Mouse (Mus musculus) urinary bladder, postnatal 10 days (tissue): ENCODE measurements around the gene Pla2g2f.

Experiments
- DNase-seq: peaks from one replicate; pipeline ENCODE4 v3.0.0; 2022; ENCODE audit warnings: low spot score

The Pla2g2f gene

DNA sequence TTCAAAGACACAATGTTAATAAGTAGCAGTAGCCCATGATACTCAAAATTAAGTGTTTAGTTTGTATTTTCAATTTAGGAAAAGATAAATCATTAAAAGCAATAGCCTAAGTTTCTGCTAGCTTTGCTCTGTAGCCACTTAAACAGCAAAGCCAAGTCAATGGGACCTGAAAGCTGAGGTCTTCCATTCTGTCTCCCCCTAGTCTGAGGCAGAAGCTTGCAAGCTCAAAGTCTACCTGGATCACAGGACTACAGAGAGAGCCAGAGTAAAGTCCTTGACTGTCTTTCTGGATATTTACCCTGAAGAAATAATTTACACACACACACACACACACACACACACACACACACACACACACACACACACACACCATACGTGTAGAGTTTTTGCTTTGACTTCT is 43.2 kb downstream of the Pla2g2f start:
- no peak for DNase-seq

DNA sequence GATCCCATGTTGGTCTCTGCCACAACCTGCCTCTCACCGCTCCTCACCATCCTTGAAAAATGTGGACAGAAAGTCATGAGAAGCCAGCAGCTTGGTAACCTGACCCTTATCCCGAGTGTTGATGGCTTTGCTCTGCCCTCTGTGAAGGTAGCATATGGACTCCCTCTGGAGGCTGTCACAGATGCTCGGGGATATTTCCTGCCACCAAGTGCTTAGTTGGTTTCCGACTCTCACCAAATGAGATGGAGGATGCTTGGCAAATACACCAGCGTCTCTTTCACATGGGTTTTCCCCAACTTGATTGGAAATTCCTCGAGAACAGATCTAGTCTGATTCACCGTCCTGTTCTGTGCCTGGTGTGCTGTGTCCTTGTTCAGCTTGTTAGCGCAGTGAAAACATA is 44.8 kb downstream of the Pla2g2f start:
- no peak for DNase-seq

DNA sequence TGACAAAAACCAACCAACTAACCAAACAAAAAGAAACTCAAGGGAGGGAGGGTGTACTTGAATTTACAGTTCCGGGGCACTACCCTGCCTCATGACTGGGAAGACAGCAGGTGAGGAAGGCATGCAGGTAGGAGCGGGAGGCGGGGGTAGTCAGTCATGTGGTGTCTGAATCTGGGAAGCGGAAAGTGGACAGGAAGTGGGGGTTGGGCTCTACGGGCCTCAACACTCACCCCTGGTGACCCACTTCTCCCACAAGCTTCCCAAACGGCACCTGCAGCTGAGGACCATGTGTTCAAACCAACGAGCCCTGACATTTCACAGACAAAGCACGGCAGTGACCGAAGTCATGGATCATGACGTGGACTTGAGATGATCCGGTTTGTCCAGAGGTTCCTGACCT is 45.3 kb downstream of the Pla2g2f start:
- no peak for DNase-seq

DNA sequence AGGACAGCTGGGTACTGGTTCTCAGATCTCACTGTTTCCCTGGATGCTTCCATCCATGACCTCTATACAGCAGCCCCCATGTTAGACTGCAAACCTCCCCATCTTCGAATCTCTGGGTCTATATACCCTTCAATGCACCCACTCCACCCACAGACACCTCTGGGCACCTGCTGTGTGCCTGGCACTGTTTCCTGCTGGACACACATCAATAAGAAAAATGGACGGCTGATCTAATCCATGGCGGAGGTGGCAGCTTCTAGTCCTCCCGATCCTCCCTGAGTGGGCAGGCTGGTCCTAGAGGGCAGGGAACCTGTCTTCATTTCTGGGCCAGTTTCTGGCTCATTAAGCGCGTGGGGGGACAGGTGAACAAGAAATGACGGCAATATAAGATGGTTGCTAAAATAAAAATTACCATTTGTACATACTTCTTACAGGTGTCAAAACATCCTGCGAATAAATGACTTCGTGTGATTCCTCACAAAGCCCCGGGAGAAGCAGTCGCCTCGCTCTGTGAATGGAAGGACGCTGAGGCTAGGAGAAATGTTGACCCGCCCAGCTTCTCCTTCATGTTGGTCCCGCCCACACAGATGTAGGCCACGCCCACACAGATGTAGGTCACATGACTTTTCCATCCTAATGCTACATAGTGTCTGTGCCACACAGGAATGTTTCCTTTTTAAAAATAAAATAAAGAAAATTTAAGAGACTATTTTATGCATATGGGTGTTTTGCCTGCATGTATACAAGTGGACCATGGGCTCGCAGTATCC is 46.2 kb downstream of the Pla2g2f start:
- no peak for DNase-seq

DNA sequence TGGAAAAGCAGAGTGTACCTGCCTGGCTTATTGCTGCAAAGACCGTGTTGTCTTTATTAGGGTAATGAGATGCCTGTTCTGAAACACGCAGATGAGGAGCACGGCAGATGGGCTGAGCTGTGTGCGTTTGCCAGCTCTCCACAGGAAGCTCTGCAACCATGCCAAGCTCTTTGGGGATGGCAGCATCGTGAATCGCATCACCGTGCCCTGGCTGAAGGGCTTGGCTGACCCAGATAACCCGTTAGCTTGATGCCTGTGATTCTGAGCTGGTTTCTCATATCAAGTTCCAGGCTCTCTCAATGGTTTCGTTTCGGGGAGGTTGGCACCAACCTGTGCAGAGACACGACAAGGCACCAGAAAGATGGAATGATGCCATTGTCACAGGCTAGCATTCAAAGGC is 46.8 kb downstream of the Pla2g2f start:
- DNase-seq, result no peak

DNA sequence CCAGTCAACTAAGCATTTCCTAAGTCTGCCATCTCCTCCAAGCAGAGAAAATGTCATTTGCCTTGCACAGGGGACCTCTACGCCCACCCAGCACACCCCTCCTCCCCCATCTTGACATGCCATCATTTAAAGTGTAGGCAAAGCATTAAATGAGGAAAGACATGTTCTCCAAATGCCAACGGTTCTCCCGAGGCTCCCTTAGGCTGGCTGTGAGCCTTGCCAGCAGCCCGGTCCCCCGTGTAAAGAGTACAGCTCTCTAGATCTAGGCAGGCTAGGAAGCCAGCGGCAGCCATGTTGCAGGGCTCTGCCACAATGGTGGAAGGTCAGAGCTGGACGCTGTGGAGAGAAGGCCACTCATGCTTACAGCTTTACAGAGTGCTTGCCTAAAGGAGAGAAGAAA is 47.5 kb downstream of the Pla2g2f start:
- no peak for DNase-seq

DNA sequence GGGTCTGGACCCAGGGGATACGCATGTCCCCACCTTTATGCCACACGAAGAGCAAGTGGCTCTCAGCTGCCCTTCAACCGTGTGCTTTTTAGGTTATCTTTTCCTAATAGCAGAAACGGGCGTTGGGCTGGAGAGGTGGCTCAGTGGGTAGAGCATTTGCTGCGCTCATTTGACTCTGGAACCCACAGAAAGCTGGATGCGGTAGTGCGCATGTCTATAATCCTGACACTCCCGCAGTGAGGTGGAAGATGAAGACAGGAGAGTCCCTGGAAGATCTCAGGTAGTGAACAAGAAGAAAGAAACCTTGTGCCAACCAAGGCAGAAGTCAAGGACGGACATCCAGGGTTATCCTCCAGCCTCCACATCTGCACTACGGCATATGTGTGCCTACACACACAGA is 48.2 kb downstream of the Pla2g2f start:
- no peak for DNase-seq

DNA sequence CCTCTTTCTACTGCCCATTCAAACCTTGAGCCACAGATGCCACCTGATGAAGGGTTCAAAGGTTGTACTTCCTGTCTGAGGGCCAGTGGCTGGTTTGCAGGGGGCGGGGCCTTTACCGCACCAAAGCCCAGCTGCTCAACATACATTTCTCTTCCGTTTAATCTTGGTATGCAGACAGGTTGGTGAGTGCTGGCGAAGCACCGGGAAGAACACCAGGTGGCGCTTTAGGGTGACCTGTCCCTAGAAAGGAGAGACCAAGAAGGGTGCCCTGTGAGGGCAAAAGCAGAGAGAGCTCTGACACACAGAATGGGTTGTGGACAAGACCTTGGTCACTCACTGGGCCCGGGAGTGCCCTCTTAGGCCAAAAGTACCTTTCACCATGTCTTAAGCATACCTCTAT is 48.8 kb downstream of the Pla2g2f start:
- no peak for DNase-seq

DNA sequence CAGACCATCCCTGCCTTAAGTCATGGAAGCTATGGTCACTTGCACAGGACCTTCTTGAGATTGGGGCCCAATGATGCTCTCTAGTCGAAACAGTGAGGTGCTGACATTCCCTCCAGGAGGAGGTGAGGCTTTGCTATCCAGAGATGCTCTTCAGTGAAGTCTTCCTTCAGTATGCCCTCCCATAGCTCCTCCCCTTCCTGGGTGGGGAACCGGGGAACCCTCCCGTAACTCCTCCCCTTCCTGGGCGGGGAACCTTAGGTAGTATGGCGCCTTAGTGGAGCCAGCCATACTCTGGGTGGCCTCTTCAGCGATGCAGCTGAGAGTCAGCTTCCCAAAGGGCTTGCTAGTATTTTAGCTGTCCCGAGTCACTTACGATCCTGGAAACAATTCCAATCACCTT is 50.8 kb downstream of the Pla2g2f start:
- no peak for DNase-seq

DNA sequence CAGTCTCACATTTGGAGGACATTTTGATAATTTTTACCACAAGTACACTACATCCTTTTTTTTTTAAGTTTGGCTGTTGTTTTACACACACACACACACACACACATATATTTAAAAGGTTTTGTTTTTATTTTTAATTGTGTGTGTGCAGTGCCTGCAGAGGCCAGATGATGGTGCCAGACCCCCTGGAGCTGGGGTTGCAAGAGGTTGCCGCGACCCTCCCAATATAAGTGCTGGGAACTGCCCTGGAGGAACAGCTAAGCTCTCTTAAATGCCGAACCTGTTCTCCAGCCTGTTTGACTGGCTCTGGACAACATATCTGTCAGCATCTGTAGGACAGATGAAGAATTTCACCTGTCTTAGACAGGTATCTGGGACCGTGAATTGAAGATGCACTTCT is 53.3 kb downstream of the Pla2g2f start:
- DNase-seq, result no peak

DNA sequence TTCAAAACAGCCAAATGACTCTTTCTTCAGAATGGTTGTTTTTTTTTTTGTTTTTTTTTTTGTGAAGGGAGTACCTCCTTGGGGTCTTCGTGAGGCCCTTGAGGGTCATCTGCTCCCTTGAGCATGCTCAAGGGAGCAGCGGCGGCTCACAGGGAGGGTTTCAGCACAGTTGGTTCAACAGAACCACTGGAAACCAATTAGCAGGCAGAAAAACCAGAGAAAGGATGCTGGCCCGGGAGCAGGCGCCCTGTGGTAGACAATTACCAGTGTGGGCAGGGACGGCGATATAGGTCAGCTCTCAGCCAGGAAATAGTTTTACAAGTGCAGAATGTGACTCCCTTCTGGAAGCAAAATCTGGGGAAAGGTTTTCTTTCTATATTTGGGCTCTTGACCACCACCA is 53.8 kb downstream of the Pla2g2f start:
- no peak for DNase-seq

DNA sequence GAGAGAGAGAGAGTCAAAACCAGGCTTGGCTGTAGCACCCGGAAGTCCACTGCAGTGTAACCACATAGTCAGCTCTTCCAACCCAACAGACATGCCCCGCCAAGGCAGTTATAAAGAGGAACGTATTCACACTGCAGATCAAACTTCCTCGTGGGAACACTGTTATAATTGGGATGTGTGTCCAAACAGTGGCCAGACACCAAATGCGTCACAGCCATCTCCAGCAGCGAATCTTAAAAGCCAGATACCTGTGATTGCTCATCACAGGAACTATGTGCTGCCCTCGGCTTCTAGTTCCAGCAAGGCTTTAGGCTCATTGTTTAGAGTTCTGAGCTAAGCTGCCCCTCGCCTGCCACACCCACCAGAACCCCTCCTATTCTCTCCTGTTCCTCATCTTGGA is 54.9 kb downstream of the Pla2g2f start:
- no peak for DNase-seq

DNA sequence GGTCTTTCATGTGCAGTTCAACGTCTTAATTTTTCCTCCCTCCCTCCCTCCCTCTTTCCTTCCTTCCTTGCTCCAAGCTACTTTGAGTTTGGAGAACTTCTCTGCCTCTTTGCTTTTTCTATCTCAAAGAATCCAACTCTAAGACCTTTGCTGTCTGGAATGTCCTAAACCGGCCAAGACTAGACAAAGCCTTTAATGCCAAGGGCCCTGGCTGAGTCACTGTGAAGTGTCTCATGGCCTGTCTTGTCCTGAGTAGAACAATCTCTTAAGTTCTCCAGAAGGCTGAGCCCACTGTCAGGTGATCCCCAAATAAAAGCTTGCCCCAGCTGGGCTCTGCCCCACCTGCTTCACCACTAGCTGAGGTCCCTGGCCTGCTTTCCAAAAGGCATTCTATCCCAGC is 55.4 kb downstream of the Pla2g2f start:
- no peak for DNase-seq

DNA sequence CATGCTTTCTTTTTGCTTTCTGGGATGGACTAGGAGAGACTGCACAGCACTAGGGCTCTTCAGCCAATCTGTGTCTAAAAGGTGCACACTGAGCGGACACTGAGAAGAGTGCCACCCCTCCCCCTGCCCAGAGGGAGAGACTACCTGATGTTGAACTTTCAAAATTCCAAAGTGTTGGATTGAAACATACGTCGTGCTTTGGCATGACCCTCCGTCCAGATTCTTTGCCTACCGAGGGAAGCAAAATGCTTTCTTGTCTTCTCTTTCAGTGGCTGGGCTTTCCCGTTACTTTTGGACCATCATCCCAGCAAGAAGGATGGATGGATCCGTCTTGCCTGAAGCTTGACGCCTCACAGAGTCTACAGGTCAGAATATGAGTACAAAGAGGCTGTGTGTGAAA is 56.3 kb downstream of the Pla2g2f start:
- no peak for DNase-seq
